Mouse (Mus musculus) embryonic facial prominence, embryonic 14.5 days (tissue): ENCODE data around the gene Fthl17a. TPM values are rescaled to one million over a fixed set of nuclear protein-coding genes. Genes with fewer than 3 reads are reported as not detected.

Experiments
- ATAC-seq: fragments of 200-750 bp; cut with Nextera tagmentation; 2 replicates; pipeline ENCODE4 v1.8.0; 2017; ENCODE audit warnings: low read depth, moderate number of reproducible peaks, moderate TSS enrichment
- DNase-seq: peaks from one replicate; pipeline ENCODE4 v3.0.0-alpha.2; 2015; ENCODE audit warnings: low spot score
- H3K27ac ChIP-seq: fragments of 300-500 bp; sonication (generic); replicated peaks from 2 replicates; pipeline ENCODE4 v1.5.1; 2014; ENCODE audit warnings: low read depth, mild to moderate bottlenecking, low read length, moderate library complexity
- H3K27me3 ChIP-seq: fragments of 300-500 bp; sonication (generic); replicated peaks from 2 replicates; pipeline ENCODE4 v1.6.1; 2014; ENCODE audit warnings: low read length; ENCODE audit not compliant: control insufficient read depth, insufficient read depth
- H3K36me3 ChIP-seq: fragments of 300-500 bp; sonication (generic); 2 replicates; pipeline ENCODE4 v1.6.1; 2014; ENCODE audit warnings: low read length, mixed read lengths; ENCODE audit not compliant: control insufficient read depth, insufficient read depth
- H3K4me1 ChIP-seq: fragments of 300-500 bp; sonication (generic); 2 replicates; pipeline ENCODE4 v1.6.1; 2014; ENCODE audit warnings: antibody characterized with exemption, low read length; ENCODE audit not compliant: control insufficient read depth, insufficient read depth
- H3K4me2 ChIP-seq: fragments of 300-500 bp; sonication (generic); 2 replicates; pipeline ENCODE4 v1.6.1; 2014; ENCODE audit warnings: low read depth, mild to moderate bottlenecking, low read length, moderate library complexity, mixed read lengths
- H3K4me3 ChIP-seq: fragments of 300-500 bp; sonication (generic); 2 replicates; pipeline ENCODE4 v1.5.1; 2014; ENCODE audit warnings: low read depth, mild to moderate bottlenecking, low read length
- H3K9ac ChIP-seq: fragments of 300-500 bp; sonication (generic); 2 replicates; pipeline ENCODE4 v1.6.1; 2014; ENCODE audit warnings: low read depth, mild to moderate bottlenecking, low read length, moderate library complexity, mixed read lengths
- H3K9me3 ChIP-seq: fragments of 300-500 bp; sonication (generic); 2 replicates; pipeline ENCODE4 v1.6.1; 2016; ENCODE audit warnings: low read length; ENCODE audit not compliant: control insufficient read depth
- WGBS: fragments of 180-500 bp; shearing (Covaris S2); extraction: QIAGEN DNeasy Blood & Tissue Kit; methylation state at CpG from one replicate; pipeline ENCODE4 v1.1.7; 2014; 5-methylcytosine and 5-hydroxymethylcytosine counted together
- polyA plus RNA-seq: library from polyadenylated mRNA; unstranded; fragments of >200 nt; fragmentation: Nextera tagmentation; extraction: Ambion mirVana; gene quantifications from 2 replicates; pipeline ENCODE4 v1.2.1, GENCODE M21; 2014

Gene Fthl17a
- not detected in 2 replicates for polyA plus RNA-seq

DNA sequence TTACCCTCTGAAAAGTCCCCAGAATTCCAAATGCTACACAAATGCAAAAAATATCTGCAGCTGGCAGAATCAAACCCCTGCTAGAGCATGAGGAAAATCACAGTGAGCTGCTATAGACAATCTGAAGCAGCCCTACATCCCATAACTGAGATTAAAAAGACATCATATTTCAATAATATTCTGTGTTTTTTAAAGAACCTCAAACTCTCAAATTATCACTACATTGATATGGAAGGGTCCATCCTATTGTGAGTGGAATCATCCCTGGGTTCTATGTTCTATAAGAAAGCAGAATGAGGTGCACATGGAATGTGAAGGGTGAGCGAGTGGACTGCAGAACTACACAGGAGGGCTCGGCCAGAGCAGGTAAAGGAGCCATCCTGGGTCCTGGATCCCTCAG, at the start of gene Fthl17a:
TSS of gene Fthl17a (plus strand) at position 301 of the 400 bp plus-strand sequence.
- DNase-seq (no peak), ATAC-seq (no peak)
- Histone ChIP-seq H3K27ac (no peak within 1 kb of the TSS), H3K36me3 (no peaks in the 10 kb centered on the region), H3K4me3 (no peak within 1 kb of the TSS), H3K4me1 (no peaks in the 10 kb centered on the region), H3K9me3 (no peaks in the 10 kb centered on the region), H3K27me3 (no peaks in the 10 kb centered on the region; the same call in 1 of the 2 replicates), H3K9ac (no peak within 1 kb of the TSS), H3K4me2 (no peak within 1 kb of the TSS)
- 100% methylated on average over 2 of the region's 2 CpGs for WGBS

DNA sequence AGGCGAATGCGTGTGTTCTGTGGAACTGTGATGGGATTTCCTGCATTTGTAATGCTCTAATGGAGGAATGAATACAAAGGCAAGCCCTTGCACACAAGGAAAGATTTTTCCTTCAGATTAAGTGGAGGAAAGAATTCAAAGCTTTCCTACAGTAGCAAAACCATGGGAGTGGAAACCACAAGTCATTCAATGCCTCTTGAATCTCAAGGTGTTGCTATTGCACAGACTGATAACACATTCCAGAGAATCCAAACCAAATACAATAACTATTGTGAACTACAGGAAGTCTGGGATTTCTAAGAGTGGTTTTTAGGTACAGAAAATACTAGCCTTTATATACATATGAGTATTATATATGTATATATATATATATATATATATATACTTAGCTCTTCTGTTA, 42.5 kb upstream of the Fthl17a start:
- no peaks in the 10 kb centered on the region for H3K4me1 ChIP-seq
- H3K4me2 ChIP-seq, result no peak overlapping the region
- WGBS, result 73% methylated on average over 2 of the region's 2 CpGs
- no peaks in the 10 kb centered on the region for H3K9me3 ChIP-seq
- no peak overlapping the region for H3K27ac ChIP-seq
- no peak overlapping the region for H3K4me3 ChIP-seq
- no peak overlapping the region for H3K9ac ChIP-seq
- H3K36me3 ChIP-seq, result no peaks in the 10 kb centered on the region
- ATAC-seq (no peak), DNase-seq (no peak)
- no peaks in the 10 kb centered on the region for H3K27me3 ChIP-seq

DNA sequence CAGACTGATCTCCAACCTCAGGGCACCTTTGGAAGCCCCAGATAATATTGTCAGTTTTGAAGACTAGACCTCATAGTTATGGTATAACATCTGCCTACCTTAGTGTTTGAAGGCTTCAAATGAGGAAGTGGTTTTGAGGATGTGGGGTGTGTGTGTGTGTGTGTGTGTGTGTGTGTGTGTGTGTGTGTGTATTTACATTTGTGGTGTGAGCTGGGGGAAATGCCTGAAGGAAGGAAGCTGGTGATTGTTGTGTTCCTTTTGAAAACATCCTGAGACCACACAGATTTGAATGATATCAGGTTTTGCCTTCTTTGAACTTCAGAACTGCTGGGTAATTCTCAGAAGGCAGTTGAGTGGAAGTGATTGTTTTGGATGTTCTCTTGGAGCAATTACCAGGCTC, 22.6 kb upstream of the Fthl17a start:
- Histone ChIP-seq H3K4me2 (no peak overlapping the region), H3K4me3 (no peak overlapping the region), H3K27ac (no peak overlapping the region), H3K9ac (no peak overlapping the region), H3K27me3 (0 out of 2 replicates have a peak, but pooled peaks cover 5% of the 10 kb centered on the region), H3K36me3 (no peaks in the 10 kb centered on the region), H3K4me1 (no peaks in the 10 kb centered on the region), H3K9me3 (no peaks in the 10 kb centered on the region)
- no peak for DNase-seq
- no peak for ATAC-seq

DNA sequence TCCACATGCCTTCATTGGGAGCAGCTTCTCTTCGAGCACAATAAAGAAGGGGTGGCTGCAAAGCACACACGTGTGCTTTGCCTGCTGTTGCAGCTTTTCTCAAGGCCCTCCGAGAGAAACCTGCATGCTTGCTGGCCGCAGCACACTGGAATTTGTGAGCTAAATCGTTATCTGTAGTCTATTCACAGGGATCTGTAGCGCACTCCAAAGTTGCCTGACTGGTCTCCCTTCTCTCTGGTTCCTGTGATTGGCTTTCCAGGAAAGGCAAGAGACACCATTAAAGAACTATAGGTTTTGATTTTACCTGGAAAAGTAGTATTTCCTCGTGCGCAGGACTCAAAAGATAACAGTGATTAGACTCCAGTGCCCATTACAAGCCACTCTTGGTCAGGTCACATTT, 22.3 kb downstream of the Fthl17a start:
- Histone ChIP-seq H3K36me3 (no peaks in the 10 kb centered on the region), H3K4me1 (no peaks in the 10 kb centered on the region), H3K4me2 (no peak overlapping the region), H3K9me3 (no peaks in the 10 kb centered on the region), H3K27me3 (no peaks in the 10 kb centered on the region), H3K4me3 (no peak overlapping the region), H3K27ac (no peak overlapping the region), H3K9ac (no peak overlapping the region)
- ATAC-seq (no peak), DNase-seq (peak; percentile 12)
- WGBS, result 57% methylated on average over 8 of the region's 8 CpGs

DNA sequence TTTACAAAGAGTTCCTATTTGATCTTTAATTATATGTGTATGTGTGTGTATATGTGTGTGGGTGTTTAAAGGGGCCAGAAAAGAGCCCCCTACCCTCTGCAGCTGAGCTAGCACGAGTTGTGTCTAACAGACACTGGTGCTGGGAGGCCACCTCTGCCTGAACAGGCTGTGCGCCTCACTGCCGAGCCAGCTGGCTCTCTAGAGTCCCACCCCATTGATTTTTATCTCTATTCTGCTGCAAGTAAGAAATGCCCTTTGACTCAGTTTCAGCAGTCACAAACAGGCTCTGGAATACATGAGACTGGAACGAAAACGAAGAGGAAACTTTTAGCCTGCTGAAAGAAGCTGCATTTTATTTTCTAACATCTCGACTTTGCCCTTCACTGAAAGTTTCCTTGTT, 22.8 kb downstream of the Fthl17a start:
- H3K27ac ChIP-seq, result no peak overlapping the region
- no peaks in the 10 kb centered on the region for H3K9me3 ChIP-seq
- WGBS, result 56% methylated on average over 6 of the region's 6 CpGs
- no peak overlapping the region for H3K9ac ChIP-seq
- DNase-seq (peak; percentile 22), ATAC-seq (no peak)
- no peaks in the 10 kb centered on the region for H3K27me3 ChIP-seq
- no peaks in the 10 kb centered on the region for H3K36me3 ChIP-seq
- H3K4me1 ChIP-seq, result no peaks in the 10 kb centered on the region
- no peak overlapping the region for H3K4me2 ChIP-seq
- H3K4me3 ChIP-seq, result no peak overlapping the region

DNA sequence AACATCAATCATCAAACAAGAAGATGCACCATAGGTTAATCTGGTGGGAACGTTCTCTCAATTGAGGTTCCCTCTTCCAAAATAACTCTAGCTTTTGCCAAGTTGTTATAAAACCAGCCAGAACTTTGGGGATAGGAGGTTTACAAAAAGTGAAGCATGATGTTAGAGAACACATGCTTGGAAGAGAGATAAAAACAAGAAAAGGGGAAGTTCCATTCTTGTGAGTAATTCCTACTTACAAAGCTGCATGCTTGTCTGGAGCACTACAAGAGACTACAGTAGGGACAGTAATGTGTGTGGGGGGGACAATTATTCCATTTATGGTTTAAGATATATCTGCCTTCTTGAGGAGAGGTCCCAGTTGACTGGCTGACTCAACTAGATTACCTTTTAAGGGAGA, 40.4 kb downstream of the Fthl17a start:
- DNase-seq (no peak), ATAC-seq (no peak)
- WGBS, result 80% methylated on average over 1 of the region's 1 CpGs
- no peaks in the 10 kb centered on the region for H3K4me1 ChIP-seq
- H3K36me3 ChIP-seq, result no peaks in the 10 kb centered on the region
- H3K4me2 ChIP-seq, result no peak overlapping the region
- no peak overlapping the region for H3K4me3 ChIP-seq
- H3K9me3 ChIP-seq, result no peaks in the 10 kb centered on the region
- H3K27ac ChIP-seq, result no peak overlapping the region
- H3K9ac ChIP-seq, result no peak overlapping the region
- H3K27me3 ChIP-seq, result no peaks in the 10 kb centered on the region

DNA sequence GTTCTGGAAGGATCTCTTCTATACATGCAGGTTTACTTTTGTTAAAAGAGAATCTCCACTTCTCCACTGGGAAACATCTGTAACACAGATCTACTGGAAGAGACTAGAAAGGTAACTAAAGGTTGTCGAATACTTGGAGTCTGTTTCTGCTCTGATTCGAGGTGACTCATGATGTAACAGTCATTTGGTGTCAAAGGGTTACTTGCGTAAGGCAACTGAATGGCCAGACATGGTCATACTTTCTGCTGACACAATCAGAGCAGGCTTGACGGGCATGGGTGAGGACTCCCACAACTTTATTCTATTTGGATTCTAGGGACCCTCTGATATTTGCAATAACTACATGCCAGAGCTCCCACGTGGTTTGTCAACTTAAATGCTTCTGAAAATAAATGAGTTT, 43.3 kb downstream of the Fthl17a start:
- no peak for DNase-seq
- H3K27ac ChIP-seq, result no peak overlapping the region

DNA sequence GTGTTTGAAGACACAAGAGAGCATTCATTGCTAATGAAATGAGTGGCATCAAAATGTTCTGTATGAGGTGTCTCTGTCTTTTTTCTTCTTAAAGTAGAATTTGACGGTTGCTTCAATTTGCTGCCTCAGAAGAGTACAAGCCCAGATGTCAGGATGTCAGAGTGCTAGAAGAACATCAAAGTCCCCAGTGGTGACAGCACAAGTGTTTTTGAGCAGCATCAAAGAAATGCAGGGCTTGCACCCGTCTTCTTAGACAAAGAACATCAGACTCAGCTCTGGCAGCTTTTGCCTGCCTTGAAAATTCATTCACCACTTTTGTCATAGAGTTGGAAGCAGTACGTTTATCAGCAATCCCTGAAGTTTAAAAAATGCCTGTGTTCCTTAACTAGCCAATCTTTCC, 44.5 kb downstream of the Fthl17a start:
- Histone ChIP-seq H3K9ac (no peak overlapping the region), H3K27ac (no peak overlapping the region), H3K4me2 (no peak overlapping the region), H3K9me3 (no peaks in the 10 kb centered on the region), H3K4me3 (no peak overlapping the region), H3K4me1 (no peaks in the 10 kb centered on the region), H3K36me3 (no peaks in the 10 kb centered on the region), H3K27me3 (no peaks in the 10 kb centered on the region)
- ATAC-seq (no peak), DNase-seq (no peak)
- 38% methylated on average over 3 of the region's 3 CpGs for WGBS

More for the DNA sequence above, 43.3 kb downstream of the Fthl17a start:
- Histone ChIP-seq H3K4me1 (no peaks in the 10 kb centered on the region), H3K27me3 (no peaks in the 10 kb centered on the region), H3K9me3 (no peaks in the 10 kb centered on the region), H3K9ac (no peak overlapping the region), H3K4me3 (no peak overlapping the region), H3K4me2 (no peak overlapping the region), H3K36me3 (no peaks in the 10 kb centered on the region)
- WGBS, result 75% methylated on average over 5 of the region's 5 CpGs
- no peak for ATAC-seq

DNA sequence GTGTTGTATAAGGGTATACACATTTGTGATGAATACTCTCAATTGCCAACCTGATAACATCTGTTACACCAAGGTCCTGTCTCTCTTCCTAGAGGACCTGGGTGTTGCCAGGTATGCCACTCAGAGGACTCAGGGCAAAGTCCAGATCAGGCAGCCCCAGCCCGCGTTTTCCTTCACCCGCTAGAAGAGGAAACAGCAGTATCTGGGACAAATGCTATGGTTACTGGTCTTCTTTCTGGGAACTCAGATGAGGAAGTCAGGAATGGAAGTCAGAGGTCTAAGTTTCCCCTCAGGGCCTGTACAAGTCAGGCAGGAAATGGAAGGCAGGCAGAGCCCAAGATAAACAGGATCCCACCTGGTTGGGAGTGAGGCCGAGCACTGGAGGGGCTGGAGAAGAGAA, 55.2 kb downstream of the Fthl17a start:
- DNase-seq, result no peak
- WGBS, result 65% methylated on average over 4 of the region's 4 CpGs
- ATAC-seq, result no peak

More for the DNA sequence above, 55.2 kb downstream of the Fthl17a start:
- no peak overlapping the region for H3K4me2 ChIP-seq
- H3K27me3 ChIP-seq, result no peaks in the 10 kb centered on the region
- no peak overlapping the region for H3K4me3 ChIP-seq
- H3K9me3 ChIP-seq, result no peaks in the 10 kb centered on the region
- H3K36me3 ChIP-seq, result no peaks in the 10 kb centered on the region
- no peaks in the 10 kb centered on the region for H3K4me1 ChIP-seq
- H3K9ac ChIP-seq, result no peak overlapping the region
- H3K27ac ChIP-seq, result no peak overlapping the region
